Mouse (Mus musculus) kidney, postnatal 14 days (tissue): ENCODE data around the gene Olfr981.
"Not testable (repeated sequence)": the region's sequence is repeated elsewhere in the genome, so short reads cannot be mapped to it uniquely, and the experiment has no call there.

Experiments used
- DNase-seq: peaks from one replicate; pipeline ENCODE4 v3.0.0; 2022; ENCODE audit warnings: mixed read lengths

Gene Olfr981

GRCm38 (mm10) chr9:40021164-40021563 lies at the start of gene Olfr981:
Gene Olfr981 (plus strand): TSS chr9:40021464.
- DNase-seq, result no peak

GRCm38 (mm10) chr9:39976581-39977145 lies 44.6 kb upstream of the Olfr981 start:
- DNase-seq, result not testable (repeated sequence)

- DNase-seq, result no peak
These were observed 29.5 kb upstream of the Olfr981 start, which contains the start of gene Olfr978 for GRCm38 (mm10) chr9:39991813-39992212. Gene Olfr978 (plus strand): TSS chr9:39992113.

- no peak for DNase-seq
These were observed 17.9 kb upstream of the Olfr981 start, which contains the start of gene Olfr979 for GRCm38 (mm10) chr9:40003365-40003764. Gene Olfr979 (minus strand): TSS chr9:40003465.

- no peak for DNase-seq
These were observed 11.8 kb upstream of the Olfr981 start, which contains the start of gene Olfr980 for GRCm38 (mm10) chr9:40009482-40009881. Gene Olfr980 (minus strand): TSS chr9:40009582.

GRCm38 (mm10) chr9:40050138-40050537 lies 28.9 kb downstream of the Olfr981 start:
- DNase-seq, result no peak

- no peak for DNase-seq
These were observed 52.3 kb downstream of the Olfr981 start, which contains the start of gene Olfr982 for GRCm38 (mm10) chr9:40073529-40073928. Gene Olfr982 (plus strand): TSS chr9:40073829.
